Mouse (Mus musculus): ENCODE measurements around the gene Olfr522.
"Not testable (repeated sequence)": the region's sequence is repeated elsewhere in the genome, so short reads cannot be mapped to it uniquely, and the experiment has no call there.

The Olfr522 gene

GRCm38 (mm10) chr7:140160363-140160762 lies 4.2 kb downstream of the Olfr522 start:
- DNase-seq (ENCODE audit: low spot score), result no peak

- DNase-seq (ENCODE audit: low spot score), result no peak
Observed at GRCm38 (mm10) chr7:140154218-140154927, 10.2 kb downstream of the Olfr522 start, which contains the start of gene Sprn. Sprn (minus strand) TSS chr7:140154877.

GRCm38 (mm10) chr7:140153829-140154217 lies 10.7 kb downstream of the Olfr522 start:
- DNase-seq (ENCODE audit: low spot score), result no peak

- DNase-seq (ENCODE audit: low spot score), result no peak
Observed at GRCm38 (mm10) chr7:140153383-140153782, 11.2 kb downstream of the Olfr522 start.

GRCm38 (mm10) chr7:140144550-140144949 lies 20.0 kb downstream of the Olfr522 start:
- no peak for DNase-seq (ENCODE audit: low spot score)

GRCm38 (mm10) chr7:140141350-140141749 lies 23.2 kb downstream of the Olfr522 start:
- DNase-seq (ENCODE audit: low spot score), result peak; percentile 25

GRCm38 (mm10) chr7:140138021-140138310 lies 26.6 kb downstream of the Olfr522 start:
- DNase-seq (ENCODE audit: low spot score), result no peak

GRCm38 (mm10) chr7:140137135-140138020 lies 27.2 kb downstream of the Olfr522 start, which contains the start of gene Mtg1:
Mtg1 (plus strand) TSS chr7:140137564.
- peak; percentile 95 for DNase-seq (ENCODE audit: low spot score)

- no peak for DNase-seq (ENCODE audit: low spot score)
Observed at GRCm38 (mm10) chr7:140135106-140135770, 29.3 kb downstream of the Olfr522 start.

- not testable (repeated sequence) for DNase-seq (ENCODE audit: low spot score)
Observed at GRCm38 (mm10) chr7:140134033-140134432, 30.5 kb downstream of the Olfr522 start.

- not testable (repeated sequence) for DNase-seq (ENCODE audit: low spot score)
Observed at GRCm38 (mm10) chr7:140132184-140132583, 32.4 kb downstream of the Olfr522 start.

GRCm38 (mm10) chr7:140127911-140128310 lies 36.7 kb downstream of the Olfr522 start:
- DNase-seq (ENCODE audit: low spot score), result no peak

- no peak for DNase-seq (ENCODE audit: low spot score)
Observed at GRCm38 (mm10) chr7:140126934-140127333, 37.6 kb downstream of the Olfr522 start.

GRCm38 (mm10) chr7:140126022-140126350 lies 38.6 kb downstream of the Olfr522 start:
- DNase-seq (ENCODE audit: low spot score), result peak; percentile 6

- peak; percentile 97 for DNase-seq (ENCODE audit: low spot score)
Observed at GRCm38 (mm10) chr7:140125278-140126021, 39.1 kb downstream of the Olfr522 start.

- no peak for DNase-seq (ENCODE audit: low spot score)
Observed at GRCm38 (mm10) chr7:140124382-140124781, 40.2 kb downstream of the Olfr522 start.

GRCm38 (mm10) chr7:140122765-140123164 lies 41.8 kb downstream of the Olfr522 start:
- no peak for DNase-seq (ENCODE audit: low spot score)

- DNase-seq (ENCODE audit: low spot score), result no peak
Observed at GRCm38 (mm10) chr7:140121338-140121910, 43.1 kb downstream of the Olfr522 start.

- no peak for DNase-seq (ENCODE audit: low spot score)
Observed at GRCm38 (mm10) chr7:140120484-140120883, 44.1 kb downstream of the Olfr522 start.

- DNase-seq (ENCODE audit: low spot score), result peak; percentile 86
Observed at GRCm38 (mm10) chr7:140116329-140117054, 48.1 kb downstream of the Olfr522 start, which contains the start of gene Echs1. Echs1 (minus strand) TSS chr7:140116476.

All from yolk sac, embryonic 10.5 days (tissue).